Mouse (Mus musculus) lung, postnatal 4 days (tissue): ENCODE results near the gene Arhgap8.
"Not testable (repeated sequence)": the region's sequence is repeated elsewhere in the genome, so short reads cannot be mapped to it uniquely, and the experiment has no call there.

Experiments
- DNase-seq, 2 experiments: peaks; one replicate each; pipeline ENCODE4 v3.0.0; 2021

The Arhgap8 gene

GRCm38 (mm10) chr15:84736346-84736993 is 16.6 kb downstream of the Arhgap8 start:
- no peak for DNase-seq

GRCm38 (mm10) chr15:84736994-84737346 is 17.1 kb downstream of the Arhgap8 start:
- DNase-seq, result no peak

GRCm38 (mm10) chr15:84738246-84738645 is 18.4 kb downstream of the Arhgap8 start:
- no peak for DNase-seq

- no peak for DNase-seq
These were observed 21.7 kb downstream of the Arhgap8 start for GRCm38 (mm10) chr15:84741573-84741972.

GRCm38 (mm10) chr15:84743347-84743746 is 23.5 kb downstream of the Arhgap8 start:
- DNase-seq, result no peak

GRCm38 (mm10) chr15:84744308-84744707 is 24.5 kb downstream of the Arhgap8 start:
- DNase-seq, result no peak

GRCm38 (mm10) chr15:84745831-84746230 is 26.0 kb downstream of the Arhgap8 start:
- DNase-seq, result no peak

GRCm38 (mm10) chr15:84754987-84755386 is 35.1 kb downstream of the Arhgap8 start:
- DNase-seq, result peak; percentile 68 to 82

GRCm38 (mm10) chr15:84756426-84756825 is 36.6 kb downstream of the Arhgap8 start:
- no peak for DNase-seq

- peak in 1 of 2 experiments; percentile 30 for DNase-seq
These were observed 38.6 kb downstream of the Arhgap8 start for GRCm38 (mm10) chr15:84758493-84758892.

- no peak for DNase-seq
These were observed 43.0 kb downstream of the Arhgap8 start for GRCm38 (mm10) chr15:84762712-84763422.

- no peak for DNase-seq
These were observed 43.6 kb downstream of the Arhgap8 start for GRCm38 (mm10) chr15:84763423-84763812.

- DNase-seq, result peak in 1 of 2 experiments; percentile 21
These were observed 46.8 kb downstream of the Arhgap8 start for GRCm38 (mm10) chr15:84766621-84767020.

GRCm38 (mm10) chr15:84768531-84768930 is 48.7 kb downstream of the Arhgap8 start:
- DNase-seq, result not testable (repeated sequence)

- DNase-seq, result no peak
These were observed 49.9 kb downstream of the Arhgap8 start for GRCm38 (mm10) chr15:84769641-84770341.

GRCm38 (mm10) chr15:84772191-84773111 is 52.6 kb downstream of the Arhgap8 start:
- DNase-seq, result no peak

- no peak for DNase-seq
These were observed 55.7 kb downstream of the Arhgap8 start for GRCm38 (mm10) chr15:84775421-84776174.

- DNase-seq, result no peak
These were observed 58.7 kb downstream of the Arhgap8 start for GRCm38 (mm10) chr15:84778587-84778986.

GRCm38 (mm10) chr15:84784812-84785211 is 65.0 kb downstream of the Arhgap8 start:
- DNase-seq, result no peak

GRCm38 (mm10) chr15:84787161-84787560 is 67.3 kb downstream of the Arhgap8 start:
- DNase-seq, result no peak

GRCm38 (mm10) chr15:84793649-84794048 is 73.8 kb downstream of the Arhgap8 start:
- no peak for DNase-seq

GRCm38 (mm10) chr15:84800132-84800531 is 80.3 kb downstream of the Arhgap8 start:
- peak in 1 of 2 experiments; percentile 14 for DNase-seq
